Mouse (Mus musculus) thymus, adult 2 months (tissue): ENCODE data around the gene Fyb. TPM values are rescaled to one million over a fixed set of nuclear protein-coding genes. Genes with fewer than 3 reads are reported as not detected.

Experiments used
- DNase-seq: peaks from one replicate; pipeline ENCODE4 v3.0.0; 2021
- H3K27ac ChIP-seq: fragments of 200-500 bp; 2 replicates; pipeline ENCODE4 v1.5.1; 2012; ENCODE audit warnings: low read length, control low read depth; ENCODE audit not compliant: control insufficient read depth, insufficient read depth
- H3K27me3 ChIP-seq: fragments of 200-500 bp; 2 replicates; pipeline ENCODE4 v1.6.1; 2012; ENCODE audit warnings: mild to moderate bottlenecking, low read length, moderate library complexity, mixed read lengths; ENCODE audit not compliant: control insufficient read depth, insufficient read depth
- H3K36me3 ChIP-seq: fragments of 200-500 bp; 2 replicates; pipeline ENCODE4 v1.6.1; 2012; ENCODE audit warnings: mild to moderate bottlenecking, low read length, moderate library complexity; ENCODE audit not compliant: control insufficient read depth, insufficient read depth
- H3K4me1 ChIP-seq: fragments of 200-500 bp; replicated peaks from 2 replicates; pipeline ENCODE4 v1.6.1; 2012; ENCODE audit warnings: low read length; ENCODE audit not compliant: control insufficient read depth, insufficient read depth
- H3K4me3 ChIP-seq: fragments of 200-500 bp; 2 replicates; pipeline ENCODE4 v1.5.1; 2012; ENCODE audit warnings: mild to moderate bottlenecking, low read length, control low read depth, moderate library complexity; ENCODE audit not compliant: control insufficient read depth, insufficient read depth
- CTCF ChIP-seq: fragments of 200-500 bp; IDR thresholded peaks from 2 replicates; pipeline ENCODE4 v1.5.1; 2012; ENCODE audit warnings: mild to moderate bottlenecking, control low read depth, low read length, moderate library complexity, borderline replicate concordance; ENCODE audit not compliant: control insufficient read depth, poor library complexity, insufficient read depth; ENCODE audit errors: extremely low read depth
- POLR2A ChIP-seq: fragments of 200-500 bp; IDR thresholded peaks from 2 replicates; pipeline ENCODE4 v1.6.1; 2012; ENCODE audit warnings: mild to moderate bottlenecking, low read length, control low read depth, moderate library complexity; ENCODE audit not compliant: control insufficient read depth, poor library complexity, insufficient read depth; ENCODE audit errors: extremely low read depth
- WGBS: fragments of 180-500 bp; shearing (Covaris S2); methylation state at CpG from one replicate; pipeline ENCODE4 v1.1.7; 2018; 5-methylcytosine and 5-hydroxymethylcytosine counted together
- polyA plus RNA-seq: library from polyadenylated mRNA; depleted of rRNA; stranded (reverse); fragments of >200 nt; gene quantifications from 2 replicates; pipeline ENCODE4 v1.2.3, GENCODE M21; 2012

The Fyb gene
- polyA plus RNA-seq, 1 experiment = 141 TPM

DNA sequence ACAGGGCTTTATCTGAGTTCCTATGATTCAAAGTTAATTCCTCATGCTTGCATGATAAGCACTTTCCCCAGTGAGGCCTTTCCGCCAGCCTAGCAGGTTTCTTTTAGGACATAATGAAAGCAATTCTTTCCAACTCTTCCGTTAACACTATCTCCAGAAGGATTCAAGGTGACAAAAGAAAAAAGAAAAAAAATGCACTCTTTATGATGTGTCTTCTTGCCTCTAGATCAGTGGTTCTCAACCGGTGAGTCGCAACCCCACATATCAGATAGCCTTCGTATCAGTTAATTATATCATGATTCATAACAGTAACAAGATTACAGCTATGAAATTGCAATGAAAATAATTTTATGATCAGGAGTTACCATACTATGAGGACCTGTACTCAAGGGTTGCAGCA lies 45.3 kb downstream of the Fyb start:
- Histone ChIP-seq H3K27ac (no peak overlapping the region), H3K27me3 (no peaks in the 10 kb centered on the region), H3K4me3 (no peak overlapping the region), H3K4me1 (peaks cover 21% of the 10 kb centered on the region), H3K36me3 (no peaks in the 10 kb centered on the region)
- no peak for TF ChIP-seq CTCF
- TF ChIP-seq POLR2A = no peak
- no peak for DNase-seq
- 95% methylated on average over 5 of the region's 5 CpGs for WGBS

DNA sequence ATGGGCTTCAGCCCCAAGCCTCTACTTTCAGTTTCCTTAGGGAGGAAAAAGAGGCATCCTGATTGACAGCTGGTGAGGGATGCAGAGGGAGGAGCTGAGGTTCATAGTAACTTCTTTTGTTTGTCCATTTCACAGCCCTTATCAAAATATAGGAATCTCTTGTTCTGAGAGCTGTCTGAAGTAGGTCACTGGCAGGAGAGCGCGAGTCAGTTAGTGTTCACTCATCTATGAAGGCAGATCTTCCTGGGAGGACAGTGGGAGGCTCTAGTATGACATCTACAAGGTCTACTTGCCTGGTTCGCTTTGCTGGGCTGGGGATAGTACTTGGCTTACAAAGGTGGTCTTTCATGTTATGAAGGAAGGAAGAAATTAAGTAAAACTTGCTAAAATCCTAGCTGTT lies 46.0 kb downstream of the Fyb start:
- no peak for TF ChIP-seq CTCF
- TF ChIP-seq POLR2A = no peak
- H3K4me3 ChIP-seq = no peak overlapping the region
- H3K36me3 ChIP-seq = no peaks in the 10 kb centered on the region
- peaks cover 25% of the 10 kb centered on the region for H3K4me1 ChIP-seq
- 81% methylated on average over 3 of the region's 3 CpGs for WGBS
- no peak for DNase-seq
- no peak overlapping the region for H3K27ac ChIP-seq
- no peaks in the 10 kb centered on the region for H3K27me3 ChIP-seq

DNA sequence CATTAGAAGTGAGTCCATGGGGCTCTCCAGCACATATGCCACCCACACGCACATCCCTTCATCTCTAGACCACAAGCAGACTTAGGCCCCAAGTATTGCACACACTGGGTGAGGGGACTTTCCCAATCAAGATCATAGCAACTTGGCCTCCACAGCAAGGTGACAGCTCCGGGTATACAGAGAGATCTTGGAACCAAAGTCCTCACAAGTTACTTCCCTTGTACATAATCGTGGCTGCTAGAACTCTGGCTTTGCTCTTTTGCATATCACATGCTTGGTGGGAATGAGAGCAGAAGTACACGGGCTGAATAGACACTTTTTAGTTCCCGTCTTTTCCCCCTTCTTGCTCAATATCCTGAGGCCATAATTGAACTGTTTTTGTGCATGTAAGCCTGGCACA lies 46.4 kb downstream of the Fyb start:
- TF ChIP-seq POLR2A (no peak), CTCF (no peak)
- Histone ChIP-seq H3K4me3 (no peak overlapping the region), H3K36me3 (no peaks in the 10 kb centered on the region), H3K27ac (no peak overlapping the region), H3K27me3 (no peaks in the 10 kb centered on the region), H3K4me1 (peaks cover 25% of the 10 kb centered on the region)
- DNase-seq = no peak
- WGBS = 25% methylated on average over 5 of the region's 5 CpGs

DNA sequence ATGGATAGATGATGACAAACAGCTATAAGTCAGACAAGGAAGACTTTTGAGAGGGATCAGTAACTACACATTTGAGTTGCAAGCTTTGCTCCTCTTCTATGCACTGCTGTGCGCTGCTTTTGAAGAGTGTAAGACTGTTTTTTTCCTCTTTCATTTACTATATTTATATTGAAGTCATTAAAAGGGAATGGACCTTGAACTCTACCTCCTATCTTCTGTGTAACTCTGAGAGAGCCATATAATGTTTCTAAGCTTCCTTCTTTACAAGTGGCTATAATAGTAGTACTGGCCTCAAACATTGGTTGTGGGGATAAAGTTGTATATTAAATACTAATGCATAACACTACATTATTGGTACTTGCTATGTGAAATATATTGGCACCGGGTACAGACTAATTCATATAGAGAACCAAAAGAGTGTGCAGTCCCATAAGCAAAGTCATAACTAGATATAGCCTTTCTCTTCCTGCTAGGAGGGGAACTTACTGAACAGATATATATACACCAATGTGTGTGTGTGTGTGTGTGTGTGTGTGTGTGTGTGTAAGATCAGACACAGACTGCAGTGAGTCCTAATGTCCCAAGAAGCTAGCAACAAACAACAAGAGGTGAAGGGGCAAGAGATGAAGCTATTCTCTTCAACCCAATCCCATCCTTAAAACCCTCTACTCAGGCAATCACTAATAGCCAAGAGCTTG lies 47.7 kb downstream of the Fyb start:
- TF ChIP-seq POLR2A (no peak), CTCF (no peak)
- no peak overlapping the region for H3K4me3 ChIP-seq
- DNase-seq = no peak
- 100% methylated on average over 2 of the region's 2 CpGs for WGBS
- no peaks in the 10 kb centered on the region for H3K36me3 ChIP-seq
- H3K4me1 ChIP-seq = peaks cover 28% of the 10 kb centered on the region
- H3K27ac ChIP-seq = no peak overlapping the region
- no peaks in the 10 kb centered on the region for H3K27me3 ChIP-seq

DNA sequence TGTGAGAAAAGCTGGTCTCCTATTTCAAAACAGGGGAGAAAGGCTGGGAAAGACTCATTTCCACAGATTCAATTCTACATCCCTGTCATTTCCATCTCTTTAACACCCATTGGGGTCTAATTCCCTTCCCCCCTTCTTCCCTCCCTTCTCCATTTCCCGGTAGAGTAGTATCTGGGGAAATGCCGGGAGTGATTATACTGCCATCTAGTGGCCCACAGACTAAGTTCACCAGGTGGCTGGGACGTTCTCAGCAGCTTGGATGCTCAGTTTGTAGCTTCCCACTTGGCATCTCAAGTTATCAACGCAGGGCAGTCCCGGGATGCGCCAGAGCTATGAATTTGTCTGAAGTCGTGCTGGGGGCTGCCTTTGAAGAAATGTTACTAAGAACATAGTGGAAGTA lies 48.2 kb downstream of the Fyb start:
- H3K36me3 ChIP-seq = no peaks in the 10 kb centered on the region
- 8% methylated on average over 7 of the region's 7 CpGs for WGBS
- DNase-seq = peak; percentile 66
- no peaks in the 10 kb centered on the region for H3K27me3 ChIP-seq
- peaks cover 29% of the 10 kb centered on the region for H3K4me1 ChIP-seq
- no peak overlapping the region for H3K4me3 ChIP-seq
- TF ChIP-seq POLR2A (no peak), CTCF (peak; percentile 37; the same call in 1 of the 2 replicates)
- H3K27ac ChIP-seq = no peak overlapping the region

DNA sequence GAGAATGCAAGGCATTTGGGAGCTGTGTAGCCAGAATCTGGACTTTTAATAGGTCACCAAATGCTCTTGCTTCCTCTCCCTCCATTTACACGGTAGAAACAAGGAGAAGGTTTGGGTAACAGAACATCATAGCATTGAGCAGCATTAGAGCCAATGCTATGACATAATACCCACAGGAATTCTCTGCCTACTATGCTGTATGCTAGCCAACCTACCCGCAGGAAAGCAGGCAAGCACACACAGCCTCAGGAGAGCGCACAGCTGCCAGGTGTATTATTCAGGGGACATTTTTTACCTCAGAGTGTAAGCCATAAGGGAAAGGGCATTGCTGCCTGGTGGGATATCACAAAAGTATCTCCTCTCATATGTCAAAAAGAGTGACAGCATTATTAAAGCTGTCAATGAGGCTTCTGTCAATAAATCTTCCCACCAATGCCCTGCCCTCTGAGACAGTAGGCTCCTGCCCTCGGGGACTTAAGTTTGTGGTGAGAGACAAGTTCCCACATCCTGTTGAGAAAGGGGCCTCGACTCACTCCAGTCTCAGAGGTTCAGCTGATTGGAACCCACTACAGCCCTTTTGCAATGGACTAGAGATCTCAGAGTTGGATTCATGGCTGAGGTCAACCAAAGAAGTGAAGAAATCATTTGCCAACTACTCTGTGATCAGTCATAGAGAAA lies 51.8 kb downstream of the Fyb start:
- H3K4me1 ChIP-seq = peaks cover 31% of the 10 kb centered on the region
- H3K4me3 ChIP-seq = no peak overlapping the region
- WGBS = 4% methylated on average over 5 of the region's 5 CpGs
- TF ChIP-seq CTCF = no peak
- TF ChIP-seq POLR2A = no peak
- H3K27ac ChIP-seq = peak overlapping the region; percentile 72
- no peaks in the 10 kb centered on the region for H3K27me3 ChIP-seq
- peak; percentile 65 for DNase-seq
- no peaks in the 10 kb centered on the region for H3K36me3 ChIP-seq
